Mouse (Mus musculus) ES-E14 (cell line): Measurements from ENCODE around the gene Cntnap5a. TPM values are rescaled to one million over a fixed set of nuclear protein-coding genes. Genes with fewer than 3 reads are reported as not detected.

Experiments used
- DNase-seq: peaks from one replicate; pipeline ENCODE4 v3.0.0-alpha.2; 2013; ENCODE audit warnings: low read depth, low spot score
- H3K27ac ChIP-seq: 2 replicates; pipeline ENCODE4 v1.5.1; 2012; ENCODE audit warnings: low read depth, mild to moderate bottlenecking, low read length, moderate library complexity, mixed read lengths; ENCODE audit not compliant: poor library complexity, insufficient read depth, severe bottlenecking
- H3K36me3 ChIP-seq: 2 replicates; pipeline ENCODE4 v1.6.1; 2012; ENCODE audit warnings: mild to moderate bottlenecking, low read length, moderate library complexity, mixed read lengths; ENCODE audit not compliant: control insufficient read depth, poor library complexity, insufficient read depth, severe bottlenecking
- H3K4me1 ChIP-seq, 2 experiments: fragments of 150-350 bp in 1 of 2; sonication (generic) in 1 of 2; 2 replicates each; pipeline ENCODE4 v1.6.1; 2012; ENCODE audit warnings: low read length in 2 of 2, mild to moderate bottlenecking in 1 of 2, mixed read lengths in 1 of 2; ENCODE audit not compliant: control insufficient read depth in 2 of 2, insufficient read depth in 2 of 2, poor library complexity in 1 of 2
- H3K4me3 ChIP-seq, 2 experiments: fragments of 150-350 bp in 1 of 2; sonication (generic) in 1 of 2; 2 replicates each; pipeline ENCODE4 v1.5.1; 2012; ENCODE audit warnings: low read length in 2 of 2, low read depth in 1 of 2, mild to moderate bottlenecking in 1 of 2, mixed read lengths in 1 of 2; ENCODE audit not compliant: insufficient read depth in 1 of 2, poor library complexity in 1 of 2, severe bottlenecking in 1 of 2
- H3K9ac ChIP-seq: 2 replicates; pipeline ENCODE4 v1.6.1; 2012; ENCODE audit warnings: low read depth, mild to moderate bottlenecking, low read length, mixed read lengths; ENCODE audit not compliant: poor library complexity, insufficient read depth, severe bottlenecking
- H3K9me3 ChIP-seq: fragments of 150-350 bp; sonication (generic); 2 replicates; pipeline ENCODE4 v1.6.1; 2012; ENCODE audit warnings: low read depth, mild to moderate bottlenecking, low read length; ENCODE audit not compliant: control insufficient read depth, insufficient read depth
- CHD2 ChIP-seq: IDR thresholded peaks from 2 replicates; pipeline ENCODE4 v1.6.1; 2014; ENCODE audit warnings: mild to moderate bottlenecking, low read depth, low read length, inconsistent platforms
- HCFC1 ChIP-seq: IDR thresholded peaks from 2 replicates; pipeline ENCODE4 v1.6.1; 2012; ENCODE audit warnings: low read length, inconsistent platforms, borderline replicate concordance; ENCODE audit not compliant: insufficient read depth
- MAFK ChIP-seq: IDR thresholded peaks from 2 replicates; pipeline ENCODE4 v1.6.1; 2014; ENCODE audit warnings: mild to moderate bottlenecking, low read depth, low read length, inconsistent platforms; ENCODE audit not compliant: insufficient read depth
- ZC3H11A ChIP-seq: IDR thresholded peaks from 2 replicates; pipeline ENCODE4 v1.6.1; 2012; ENCODE audit warnings: low read depth, mild to moderate bottlenecking, inconsistent platforms, low read length, borderline replicate concordance
- ZNF384 ChIP-seq: IDR thresholded peaks from 2 replicates; pipeline ENCODE4 v1.6.1; 2012; ENCODE audit warnings: low read depth, low read length, inconsistent platforms
- in situ Hi-C, 2 experiments: fragments of 600-800 bp; cut with MboI; formaldehyde crosslinking; loops; one replicate each; pipeline ENCODE4 v1.15.1; 2025; ENCODE audit warnings: low sequenced_read_pairs in 2 of 2, inconsistent platforms in 1 of 2; ENCODE audit not compliant: unreplicated experiment in 2 of 2
- total RNA-seq: library from RNA; depleted of rRNA; stranded (reverse); fragments of 300-350 nt; gene quantifications from 2 replicates; pipeline ENCODE4 v1.2.3, GENCODE M21; 2012

Cntnap5a gene
- total RNA-seq, 1 experiment: not detected

- H3K36me3 ChIP-seq: no peaks in the 10 kb centered on the region
- in situ Hi-C loops: no loop called here
- no peak for TF ChIP-seq MAFK
- no peak for TF ChIP-seq ZNF384
- no peak for TF ChIP-seq ZC3H11A
- no peak for TF ChIP-seq HCFC1
- TF ChIP-seq CHD2: no peak
- no peak overlapping the region for H3K9ac ChIP-seq
- no peak for DNase-seq
- H3K27ac ChIP-seq: no peak overlapping the region
- H3K4me3 ChIP-seq: no peak overlapping the region
- H3K4me1 ChIP-seq: no peaks in the 10 kb centered on the region
- no peaks in the 10 kb centered on the region for H3K9me3 ChIP-seq
These were observed 261.3 kb downstream of the Cntnap5a start for GRCm38 (mm10) chr1:115945892-115946291.

DNA sequence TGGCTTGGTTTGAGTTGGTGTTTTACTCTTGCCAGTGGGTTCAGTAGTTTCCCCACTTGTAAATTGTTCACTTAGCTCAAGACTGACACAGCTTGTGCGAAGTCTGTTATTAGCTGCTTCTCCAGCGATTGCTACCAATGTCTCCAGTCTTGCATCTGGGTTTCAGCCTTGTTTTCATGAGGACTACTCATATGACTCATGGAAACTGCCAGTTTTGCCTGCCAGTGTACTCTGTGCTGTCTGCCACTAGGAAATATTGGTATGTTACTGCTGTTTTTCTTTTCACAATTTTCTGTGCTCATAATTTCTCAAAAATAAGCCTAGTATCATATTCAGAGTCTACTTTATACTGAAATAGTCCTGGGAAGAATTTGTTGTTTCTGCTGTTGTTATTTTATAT, 272.0 kb downstream of the Cntnap5a start:
- DNase-seq: no peak
- Histone ChIP-seq H3K4me1 (no peaks in the 10 kb centered on the region), H3K9ac (no peak overlapping the region), H3K4me3 (no peak overlapping the region), H3K36me3 (no peaks in the 10 kb centered on the region), H3K9me3 (no peaks in the 10 kb centered on the region), H3K27ac (no peak overlapping the region)
- TF ChIP-seq ZC3H11A: no peak
- TF ChIP-seq MAFK: no peak
- TF ChIP-seq CHD2: no peak
- no peak for TF ChIP-seq ZNF384
- TF ChIP-seq HCFC1: no peak
- in situ Hi-C loops: no loop called here

- no peak overlapping the region for H3K9ac ChIP-seq
- DNase-seq: no peak
These were observed 280.5 kb downstream of the Cntnap5a start for GRCm38 (mm10) chr1:115964993-115965575.

GRCm38 (mm10) chr1:115990204-115990603, 305.6 kb downstream of the Cntnap5a start:
- Histone ChIP-seq H3K27ac (no peak overlapping the region), H3K9ac (no peak overlapping the region), H3K4me1 (no peaks in the 10 kb centered on the region), H3K36me3 (no peaks in the 10 kb centered on the region), H3K9me3 (no peaks in the 10 kb centered on the region), H3K4me3 (no peak overlapping the region)
- TF ChIP-seq MAFK (no peak), CHD2 (no peak), ZNF384 (no peak), HCFC1 (no peak), ZC3H11A (no peak)
- DNase-seq: no peak
- in situ Hi-C loops: no loop called here

More at GRCm38 (mm10) chr1:115964993-115965575, 280.5 kb downstream of the Cntnap5a start:
- TF ChIP-seq CHD2: no peak
- TF ChIP-seq MAFK: no peak
- no peak for TF ChIP-seq ZNF384
- no peak for TF ChIP-seq ZC3H11A
- TF ChIP-seq HCFC1: no peak
- Histone ChIP-seq H3K9me3 (no peaks in the 10 kb centered on the region), H3K27ac (no peak overlapping the region), H3K4me1 (no peaks in the 10 kb centered on the region; a peak in 1 of 4 replicates), H3K4me3 (no peak overlapping the region), H3K36me3 (no peaks in the 10 kb centered on the region)
- in situ Hi-C loops: no loop called here
